Mouse (Mus musculus): ENCODE measurements at regions not wholly inside any gene's neighbourhood (a gene's known extent, or its start where the extent isn't known, plus 50 kb on each side); places are given as distances from the start of the nearest gene placed in this dataset.
A peak's percentile ranks its signal among the peaks of the same experiment; 100 is the strongest.

DNA sequence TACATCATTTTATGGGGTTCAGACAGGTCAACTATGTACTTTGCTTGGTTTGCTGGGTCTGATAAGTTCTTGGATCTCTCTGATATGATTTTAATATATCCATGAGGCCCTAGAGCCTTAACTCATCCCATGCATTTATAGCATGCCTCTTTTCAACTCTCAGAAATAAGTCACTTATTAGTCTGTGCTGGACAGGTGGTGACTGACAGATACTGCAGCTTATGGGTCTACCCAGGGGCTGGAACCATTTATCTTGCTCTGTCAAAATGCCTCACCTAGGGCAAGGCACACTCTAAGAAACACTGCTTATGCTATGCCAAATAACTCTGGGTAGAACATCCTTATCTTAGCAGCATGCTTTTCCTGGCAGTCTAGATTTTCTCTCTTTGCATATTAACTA lies 225.6 kb downstream of the Mbnl1 start:
- DNase-seq (ENCODE audit: low spot score in 2 of 2) = no peak

DNA sequence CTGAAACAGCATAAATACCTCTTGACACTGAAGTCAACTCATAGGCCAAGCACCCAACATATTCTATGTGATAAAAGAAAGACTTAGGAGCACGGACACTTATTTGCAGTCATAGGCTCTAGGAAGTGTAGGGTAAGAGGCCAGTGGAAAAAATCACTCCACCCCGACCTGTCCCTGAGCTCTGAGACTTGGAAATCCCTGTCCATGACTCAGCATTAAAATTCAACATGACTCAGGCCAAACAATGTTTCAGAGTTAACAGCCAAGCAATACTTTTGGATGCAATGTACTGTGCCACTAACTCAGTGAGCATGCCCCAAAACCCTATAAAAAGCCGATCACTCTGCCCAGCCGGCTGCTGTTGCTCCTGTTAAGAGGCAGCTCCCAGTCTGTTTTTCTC lies 234.5 kb downstream of the Mbnl1 start:
- no peak for DNase-seq (ENCODE audit: low spot score in 2 of 2)

DNA sequence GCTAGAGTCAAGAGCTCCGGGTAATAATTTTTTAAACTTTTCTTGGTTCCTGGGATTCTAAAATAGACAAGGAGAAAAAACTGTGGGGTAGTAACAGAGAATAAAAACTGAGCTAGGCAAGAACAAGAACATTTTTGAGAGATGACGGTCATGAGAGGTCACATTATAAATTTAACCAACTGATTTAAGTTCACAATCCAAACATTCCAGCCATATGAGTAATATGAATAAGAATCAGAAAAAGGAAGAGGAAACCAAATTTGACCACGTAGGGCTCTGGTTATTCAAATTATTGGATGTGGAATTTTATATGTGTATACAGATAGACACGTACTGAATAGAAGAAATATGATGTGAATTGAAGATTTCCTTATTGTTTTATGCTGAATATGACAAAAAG lies 240.3 kb downstream of the Mbnl1 start:
- no peak for DNase-seq (ENCODE audit: low spot score in 2 of 2)

DNA sequence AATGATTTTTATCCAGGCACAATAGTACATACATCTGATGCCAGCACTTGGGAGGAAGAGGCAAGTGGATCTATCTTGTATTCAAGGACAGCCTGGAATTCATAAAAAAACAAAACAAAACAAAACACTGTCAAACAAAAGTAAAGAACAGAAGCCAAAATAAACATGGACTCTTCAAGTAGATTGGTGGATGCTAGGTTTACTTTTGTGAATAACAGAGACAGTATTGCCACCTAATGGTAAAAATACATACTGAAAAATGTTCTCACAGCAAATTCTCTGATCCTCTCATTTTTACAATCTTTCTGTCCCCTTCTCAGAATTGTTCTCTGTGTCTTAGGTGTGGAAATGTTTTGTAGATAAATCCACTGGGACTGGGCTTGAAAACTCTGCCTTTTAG lies 247.7 kb downstream of the Mbnl1 start:
- DNase-seq (ENCODE audit: low spot score in 2 of 2) = no peak

DNA sequence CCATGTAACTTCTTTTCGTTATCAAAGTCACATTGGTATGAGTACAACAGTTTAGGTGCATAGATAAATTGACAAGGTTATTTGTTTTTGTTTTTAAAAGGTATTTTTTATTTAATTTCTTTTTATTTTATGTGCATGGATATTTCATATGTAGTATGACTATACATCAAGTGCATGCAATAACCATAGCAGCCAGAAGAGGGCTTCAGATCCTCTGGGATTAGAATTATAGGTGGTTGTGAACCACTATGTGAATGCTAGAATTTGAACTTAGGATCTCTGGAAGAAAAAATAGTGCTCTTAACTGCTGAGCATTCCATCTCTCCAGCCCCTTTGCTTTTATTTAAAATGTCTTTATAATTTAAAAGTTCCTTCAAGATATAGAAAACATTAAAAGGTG lies 258.7 kb downstream of the Mbnl1 start:
- no peak for DNase-seq (ENCODE audit: low spot score in 2 of 2)

DNA sequence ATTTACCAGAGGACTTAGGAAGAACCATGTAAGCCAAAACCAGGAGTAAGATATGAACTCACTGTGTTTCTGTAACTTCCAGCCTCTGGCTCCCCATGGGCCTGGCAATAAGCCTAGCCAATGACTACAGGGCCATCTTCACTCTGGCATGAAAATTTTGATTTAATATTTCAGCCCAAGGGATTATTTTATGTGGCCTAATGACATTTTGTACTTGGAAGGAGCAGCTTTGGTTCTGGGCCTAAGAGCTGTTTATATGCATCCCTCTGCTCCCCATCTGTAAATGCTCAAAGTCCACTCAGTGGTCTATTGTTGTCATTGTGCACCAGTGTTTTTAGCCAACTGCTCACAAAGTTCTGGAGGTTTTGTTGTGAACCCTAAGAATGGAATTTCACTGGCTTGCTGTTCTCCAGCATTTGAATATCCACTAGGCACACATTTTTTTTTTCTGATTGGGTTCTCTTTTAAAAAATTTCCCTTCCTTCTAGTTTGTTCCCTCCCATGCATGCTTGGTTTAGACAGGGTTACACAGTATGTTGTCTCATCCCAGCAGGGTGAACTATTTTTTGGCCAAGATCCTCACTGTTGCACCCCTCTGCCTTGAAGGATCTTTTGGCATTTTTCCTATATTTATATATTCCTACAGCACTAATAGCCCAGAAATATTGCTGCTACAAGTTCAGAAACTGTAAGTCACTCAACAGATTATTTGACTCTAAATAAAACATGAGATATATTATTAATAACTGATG lies 261.9 kb upstream of the P2ry1 start:
- no peak for DNase-seq (ENCODE audit: low spot score in 2 of 2)

DNA sequence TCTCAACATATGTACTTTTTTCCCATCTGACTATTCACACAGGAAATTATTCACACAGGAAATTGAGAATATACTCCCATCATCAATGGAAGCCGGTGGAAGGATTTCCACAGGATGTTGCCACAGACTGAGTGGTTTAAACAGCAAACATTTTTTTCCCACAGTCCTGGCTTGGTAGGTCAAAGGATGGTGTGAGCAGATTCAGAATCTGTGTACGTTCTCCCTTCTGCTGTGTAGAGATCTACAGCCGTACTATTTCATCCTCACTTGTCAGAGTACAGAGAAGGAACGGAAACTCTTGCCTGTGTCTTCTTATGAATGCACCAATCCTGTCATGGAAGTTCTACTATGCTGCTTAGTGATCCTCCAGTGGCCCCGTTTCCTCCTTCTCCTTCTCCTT lies 261.2 kb upstream of the P2ry1 start:
- no peak for DNase-seq (ENCODE audit: low spot score in 2 of 2)

DNA sequence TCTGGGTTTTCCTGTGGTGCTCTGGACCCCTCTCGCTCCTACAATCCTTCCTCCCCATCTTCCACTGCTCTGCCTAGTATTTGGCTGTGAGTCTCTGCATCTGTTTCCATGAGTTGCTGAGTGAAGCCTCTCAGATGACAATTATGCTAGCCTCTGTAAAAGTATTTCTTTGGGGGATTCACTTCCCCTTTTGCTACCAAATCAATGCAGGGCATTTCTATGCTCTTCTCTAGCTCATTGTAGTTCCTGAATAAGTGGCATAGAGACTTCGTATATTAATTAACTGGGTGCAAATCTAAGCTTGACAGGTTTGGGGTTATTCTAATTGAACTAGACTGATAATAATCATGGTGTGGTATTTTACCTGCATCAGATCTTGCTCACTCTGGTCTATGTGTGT lies 260.4 kb upstream of the P2ry1 start:
- DNase-seq (ENCODE audit: low spot score in 2 of 2) = no peak

DNA sequence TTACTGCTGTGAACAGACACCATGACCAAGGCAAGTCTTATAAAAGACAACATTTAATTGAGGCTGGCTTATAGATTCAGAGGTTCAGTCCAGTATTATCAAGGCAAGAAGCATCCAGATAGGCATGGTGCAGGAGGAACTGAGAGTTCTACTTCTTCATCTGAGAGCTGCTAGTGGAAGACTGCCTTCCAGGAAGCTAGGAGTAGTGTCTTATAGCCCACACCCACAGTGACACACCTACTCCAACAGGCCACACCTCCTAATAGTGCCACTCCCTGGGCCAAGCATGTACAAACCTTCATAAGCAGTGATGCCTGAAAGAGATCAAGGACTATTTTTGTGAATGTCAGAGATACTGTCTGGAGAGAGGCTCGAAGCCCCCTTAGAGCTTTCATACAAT lies 257.5 kb upstream of the P2ry1 start:
- no peak for DNase-seq (ENCODE audit: low spot score in 2 of 2)

DNA sequence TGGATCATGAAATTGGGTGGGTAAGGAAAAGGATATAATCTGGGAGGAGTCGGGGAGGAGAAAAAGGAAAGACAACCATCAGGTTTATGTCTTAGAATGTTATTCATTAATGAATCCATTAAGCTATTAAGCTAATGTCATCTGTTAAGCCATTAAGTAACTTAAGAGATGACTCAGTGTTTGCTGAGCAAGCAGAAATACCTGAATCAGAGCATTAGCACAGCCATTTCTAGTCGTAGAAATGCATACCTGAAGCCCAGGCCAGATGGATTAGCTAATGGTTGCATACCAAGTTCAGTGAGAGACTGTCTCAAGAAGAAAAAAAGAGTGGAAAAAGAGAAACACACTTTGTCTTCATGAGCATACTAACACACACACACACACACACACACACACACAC lies 244.0 kb upstream of the P2ry1 start:
- DNase-seq (ENCODE audit: low spot score in 2 of 2) = no peak

DNA sequence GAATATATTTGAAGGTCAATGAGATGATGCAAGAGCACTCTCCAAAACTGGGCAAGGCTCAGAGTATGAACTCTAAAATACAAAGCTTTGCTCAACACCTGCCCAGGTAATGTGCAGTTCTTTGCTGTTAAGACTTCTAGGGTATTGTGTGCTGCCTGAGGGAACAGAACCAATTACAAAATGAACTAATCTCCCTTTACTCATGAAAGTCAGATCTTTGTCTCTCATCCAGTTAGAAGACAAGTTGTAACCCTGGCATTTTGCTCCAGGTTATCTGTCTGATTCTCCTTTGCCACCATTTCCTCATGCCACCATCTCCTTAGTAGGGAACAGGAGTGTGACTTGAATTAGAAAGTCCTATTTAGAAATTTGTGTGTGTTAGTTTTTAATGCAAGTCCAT lies 243.5 kb upstream of the P2ry1 start:
- no peak for DNase-seq (ENCODE audit: low spot score in 2 of 2)

DNA sequence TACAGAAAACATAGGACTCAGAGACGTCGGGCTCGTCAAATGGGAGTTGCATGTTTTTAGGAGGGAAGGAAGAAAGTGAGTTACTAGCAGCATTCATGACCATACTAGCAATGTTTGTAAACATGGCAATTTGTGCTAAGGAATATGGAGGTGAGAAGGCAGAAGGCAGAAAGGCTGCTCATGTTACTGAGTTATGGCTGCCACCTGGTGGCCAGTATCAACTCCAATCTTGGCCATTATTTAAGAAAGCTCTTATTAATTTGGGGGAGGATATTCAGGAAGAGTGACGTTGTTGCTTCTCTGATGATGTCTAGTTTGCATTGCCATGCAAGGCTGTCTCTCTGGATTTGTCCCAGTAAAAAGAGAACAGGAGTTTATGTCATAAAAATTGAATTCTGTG lies 239.7 kb upstream of the P2ry1 start:
- DNase-seq (ENCODE audit: low spot score in 2 of 2) = peak; percentile 46 to 64

DNA sequence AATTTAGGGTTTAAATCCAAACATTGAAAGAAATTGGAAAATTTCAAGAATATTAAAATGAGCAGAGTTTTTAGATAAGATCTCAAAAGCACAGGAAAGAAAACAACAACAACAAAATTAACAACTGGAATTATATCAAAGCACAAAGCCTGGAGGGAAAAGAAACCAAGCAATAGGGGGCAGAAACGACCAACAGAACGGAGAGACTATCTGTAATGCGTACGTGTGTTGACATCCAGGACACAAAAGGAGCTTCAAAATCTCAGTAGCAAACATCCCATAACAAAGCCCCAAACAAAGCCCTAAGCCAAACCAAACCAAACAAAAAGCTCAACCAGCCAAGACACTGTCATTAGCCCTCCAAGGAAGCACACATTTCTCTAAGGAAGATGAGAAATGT lies 237.5 kb upstream of the P2ry1 start:
- no peak for DNase-seq (ENCODE audit: low spot score in 2 of 2)

DNA sequence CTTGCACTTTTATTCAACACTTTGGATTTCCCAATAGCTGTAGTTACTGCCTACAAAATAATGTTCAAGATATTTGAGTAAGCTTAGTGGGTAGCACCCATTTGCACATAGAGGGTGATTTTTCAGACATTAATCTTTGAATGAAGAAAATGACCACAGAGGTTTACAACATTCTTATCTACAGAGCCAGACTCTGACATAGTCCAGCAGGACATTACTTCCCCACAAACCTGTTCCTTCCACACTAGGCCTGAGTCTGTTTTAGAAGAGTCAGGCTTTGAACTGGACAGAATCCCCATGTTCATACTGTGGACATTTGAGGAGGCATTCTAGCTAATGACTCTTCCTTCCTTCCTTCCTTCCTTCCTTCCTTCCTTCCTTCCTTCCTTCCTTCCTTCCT lies 233.6 kb upstream of the P2ry1 start:
- DNase-seq (ENCODE audit: low spot score in 2 of 2) = no peak

DNA sequence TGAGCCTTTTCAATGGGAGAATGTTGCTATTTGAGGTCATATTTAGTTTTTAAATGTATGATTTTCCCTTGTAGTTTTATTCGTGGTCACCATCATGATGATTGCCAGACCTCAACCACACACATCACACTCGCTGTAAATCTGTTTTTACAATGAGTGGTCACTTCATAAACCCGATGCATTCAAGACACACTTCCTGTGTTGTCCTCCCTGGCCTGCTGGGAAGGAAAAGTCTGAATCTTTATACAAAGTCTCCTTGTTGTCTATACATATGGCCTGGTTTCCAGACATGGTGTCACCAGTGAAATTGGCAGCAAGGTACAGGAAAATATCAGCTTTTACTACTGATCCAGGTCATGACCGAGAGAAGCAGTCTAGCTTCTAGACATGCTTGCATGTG lies 230.7 kb upstream of the P2ry1 start:
- no peak for DNase-seq (ENCODE audit: low spot score in 2 of 2)

DNA sequence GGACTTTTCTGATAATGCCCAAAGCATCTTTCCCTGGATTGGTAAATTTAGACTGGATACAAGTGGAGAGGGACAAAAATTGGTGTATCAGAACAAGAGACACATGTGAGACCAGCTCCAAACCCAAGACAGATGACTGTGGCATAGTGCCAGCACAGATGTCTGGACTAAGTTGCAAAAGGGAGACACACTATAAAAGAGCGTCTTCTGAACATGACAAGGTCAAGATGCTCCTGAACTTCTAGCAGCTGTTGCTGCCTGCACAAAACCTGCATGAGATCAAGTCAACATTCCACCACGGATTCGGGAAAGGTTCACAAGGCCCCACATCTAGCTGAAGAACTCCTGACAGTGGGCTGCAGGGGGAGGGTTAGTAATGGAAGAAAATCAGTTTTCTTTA lies 229.2 kb upstream of the P2ry1 start:
- no peak for DNase-seq (ENCODE audit: low spot score in 2 of 2)

DNA sequence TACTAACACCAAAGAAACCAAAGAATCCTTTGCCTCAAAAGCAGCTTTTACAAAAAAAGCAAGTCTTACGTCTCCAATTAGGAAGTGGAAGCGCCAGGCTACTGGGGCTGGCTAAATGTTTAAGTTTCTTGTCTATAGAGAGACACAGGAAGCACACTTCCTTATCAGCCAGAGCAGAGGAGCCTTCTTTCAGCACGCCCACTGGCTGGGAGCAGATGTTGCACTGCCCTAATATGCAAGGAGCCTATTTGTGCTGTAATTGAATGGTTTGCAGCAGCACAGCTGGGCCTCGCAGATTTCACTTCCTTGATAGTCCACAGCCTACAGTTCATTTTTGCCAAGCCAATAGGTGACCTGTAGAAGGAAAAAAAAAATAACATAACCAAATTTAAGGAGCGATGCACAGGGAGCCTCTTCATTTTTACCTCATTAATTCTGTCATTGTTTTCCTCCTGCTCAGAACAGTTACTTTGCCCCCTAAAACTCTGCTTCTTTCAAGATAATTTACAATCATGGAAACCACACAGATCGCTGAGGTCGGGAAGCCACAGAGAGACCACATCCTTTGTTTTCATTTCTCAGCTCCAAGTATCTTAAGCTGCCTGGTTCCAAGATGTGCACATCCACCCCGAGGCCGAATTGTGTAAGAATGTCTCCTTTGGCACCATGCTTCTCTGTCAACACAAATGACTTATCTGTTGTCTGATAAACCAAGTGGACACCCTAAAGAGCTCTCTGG lies 217.3 kb upstream of the P2ry1 start:
- peak; percentile 83 for DNase-seq (ENCODE audit: low spot score in 2 of 2)

DNA sequence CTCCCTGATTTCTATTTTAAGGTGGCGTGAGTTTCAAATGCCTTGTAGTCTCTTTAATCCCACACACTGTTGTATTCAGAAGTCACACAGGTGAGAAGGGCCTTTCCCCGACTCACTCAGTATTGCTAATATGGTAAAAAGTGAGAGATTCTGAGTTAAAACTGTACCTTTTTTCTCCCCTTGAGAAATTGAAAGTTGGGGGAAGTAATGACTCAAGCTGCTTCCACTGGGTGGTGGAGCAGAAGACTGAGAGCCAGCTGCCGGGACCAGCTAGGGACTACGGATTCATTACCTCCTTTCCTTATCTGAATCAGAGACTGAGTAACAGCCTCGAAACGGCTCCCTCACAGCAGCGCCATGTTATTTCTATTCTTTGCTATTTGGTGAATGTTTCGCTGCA lies 214.6 kb upstream of the P2ry1 start:
- no peak for DNase-seq (ENCODE audit: low spot score in 2 of 2)

DNA sequence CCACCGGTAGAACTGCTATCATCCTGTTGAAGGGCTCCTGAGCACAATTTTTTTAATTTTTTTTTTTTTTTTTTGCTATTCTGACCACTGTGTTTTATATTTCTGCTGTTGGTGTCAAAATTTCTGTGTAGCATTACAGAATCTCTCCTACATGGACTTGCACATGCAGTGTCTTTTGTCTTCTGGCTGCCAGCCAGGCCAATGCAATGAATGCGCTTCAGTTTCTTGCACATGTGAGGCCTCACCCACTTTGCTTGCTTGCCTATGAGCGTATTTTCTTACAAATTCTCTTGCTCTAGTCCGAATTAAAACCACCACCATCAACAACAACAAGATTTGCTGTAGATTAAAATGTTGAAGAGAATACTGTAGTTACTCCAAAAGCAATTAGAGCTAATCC lies 213.2 kb upstream of the P2ry1 start:
- DNase-seq (ENCODE audit: low spot score in 2 of 2) = no peak

DNA sequence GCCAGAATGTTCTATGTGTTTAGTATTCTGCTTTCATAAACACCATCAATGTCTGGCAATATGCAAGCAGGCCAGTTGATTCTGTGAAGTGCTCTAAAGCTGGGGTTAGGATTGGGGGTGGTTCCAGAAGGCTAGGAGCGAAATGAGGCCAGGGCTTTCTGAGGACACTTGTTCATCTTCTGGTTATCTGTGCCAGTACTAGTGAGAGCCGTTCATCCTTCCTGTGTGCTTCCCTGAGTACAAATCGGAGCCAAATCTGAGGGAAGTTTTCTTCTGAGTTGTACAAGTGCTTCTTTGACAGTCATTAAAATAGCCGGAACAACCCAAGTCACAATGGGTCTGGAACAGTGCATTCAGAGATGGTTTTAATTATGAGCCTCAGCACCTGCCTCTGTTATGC lies 210.4 kb upstream of the P2ry1 start:
- no peak for DNase-seq (ENCODE audit: low spot score in 2 of 2)

DNA sequence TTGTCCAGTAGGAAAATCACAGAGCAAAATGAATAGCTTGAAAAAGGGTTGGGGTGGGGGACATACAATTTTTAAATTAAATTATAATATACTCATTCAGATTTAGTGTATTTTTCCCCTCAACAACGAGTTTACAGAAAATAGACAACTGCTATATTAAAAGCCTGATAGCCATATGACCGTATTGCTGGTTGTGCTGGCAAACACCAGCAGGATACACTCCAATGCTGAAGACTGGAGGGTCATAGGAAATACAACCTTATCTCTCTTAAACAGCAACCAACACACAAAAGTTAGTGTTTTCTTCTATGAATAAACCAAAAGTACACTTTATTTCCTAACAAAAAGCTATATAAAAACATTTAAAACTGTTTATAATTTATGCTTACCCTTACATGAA lies 206.4 kb upstream of the P2ry1 start:
- DNase-seq (ENCODE audit: low spot score in 2 of 2) = no peak

DNA sequence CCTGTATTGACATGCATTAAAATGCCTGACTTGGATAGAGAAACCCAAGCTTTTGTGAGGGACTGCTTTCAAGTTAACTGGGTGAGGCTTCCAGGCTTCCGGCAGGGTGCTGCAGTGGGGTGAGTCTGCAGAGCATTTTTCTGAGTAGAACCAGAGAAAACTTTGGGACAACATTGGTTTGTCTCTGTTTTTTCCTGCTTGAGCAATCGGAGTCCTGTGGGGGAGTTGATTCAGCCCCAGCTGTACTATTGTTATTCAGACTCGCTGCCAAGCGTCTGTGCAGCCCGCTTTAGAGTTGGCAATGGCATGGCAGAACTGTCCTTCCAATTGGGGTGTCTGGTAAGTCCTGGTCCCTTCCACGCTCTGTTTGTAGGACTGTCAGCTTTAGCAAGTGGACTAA lies 204.8 kb upstream of the P2ry1 start:
- DNase-seq (ENCODE audit: low spot score in 2 of 2) = no peak

DNA sequence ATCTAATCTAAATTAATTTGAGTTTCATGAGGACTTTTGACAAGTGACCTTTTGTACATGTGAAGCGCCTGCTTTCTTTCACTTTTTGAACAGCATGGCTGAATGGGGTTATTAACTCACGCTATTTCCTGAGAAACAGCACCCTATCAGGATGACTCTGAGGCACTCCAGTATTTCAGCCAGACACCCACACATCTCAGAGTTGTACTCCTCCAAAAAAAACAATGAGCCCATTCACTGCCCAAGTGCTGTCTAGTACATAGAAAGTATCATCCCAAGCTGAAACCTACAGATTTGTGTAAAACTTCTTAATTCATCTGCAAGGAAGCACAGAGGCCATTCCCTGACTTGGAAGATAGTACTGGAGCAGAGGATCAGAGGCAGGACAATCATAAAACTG lies 204.1 kb upstream of the P2ry1 start:
- no peak for DNase-seq (ENCODE audit: low spot score in 2 of 2)

DNA sequence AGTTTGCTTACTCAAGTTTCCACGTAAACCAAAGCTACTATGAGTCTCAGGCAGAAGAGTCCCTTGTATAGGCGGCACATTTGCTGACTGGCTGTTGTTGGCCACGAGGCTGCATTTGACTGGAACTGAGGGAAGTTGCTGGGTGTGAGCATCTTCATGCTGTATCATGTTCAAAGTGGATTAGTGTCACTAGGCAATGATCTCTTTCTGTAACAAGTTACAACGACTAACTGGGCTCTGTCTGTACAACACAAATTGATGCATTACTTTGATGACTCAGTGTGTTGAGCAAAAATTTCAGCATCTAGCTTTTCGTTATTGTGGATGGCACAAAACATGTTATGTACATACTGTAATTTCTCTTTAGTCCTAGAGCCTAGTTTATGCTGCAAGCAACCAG lies 203.7 kb upstream of the P2ry1 start:
- no peak for DNase-seq (ENCODE audit: low spot score in 2 of 2)

Measured in spleen, postnatal 4 days (tissue).